Mouse (Mus musculus) cerebellum, adult 2 months (tissue): ENCODE measurements at regions not wholly inside any gene's neighbourhood (a gene's known extent, or its start where the extent isn't known, plus 50 kb on each side); places are given as distances from the start of the nearest gene placed in this dataset.

Source experiments
- DNase-seq, 2 experiments: peaks; one replicate each; pipeline ENCODE4 v3.0.0; 2021
- H3K27ac ChIP-seq: fragments of 200-500 bp; 2 replicates; pipeline ENCODE4 v1.5.1; 2012; ENCODE audit warnings: low read length, control low read depth, inconsistent platforms; ENCODE audit not compliant: insufficient read depth
- H3K27me3 ChIP-seq: fragments of 200-500 bp; 2 replicates; pipeline ENCODE4 v1.6.1; 2012; ENCODE audit warnings: inconsistent platforms, mild to moderate bottlenecking, low read length, moderate library complexity; ENCODE audit not compliant: control insufficient read depth, insufficient read depth
- H3K4me1 ChIP-seq: fragments of 200-500 bp; 2 replicates; pipeline ENCODE4 v1.6.1; 2011; ENCODE audit warnings: low read length; ENCODE audit not compliant: control insufficient read depth, insufficient read depth
- H3K4me3 ChIP-seq: fragments of 200-500 bp; replicated peaks from 2 replicates; pipeline ENCODE3; 2011; ENCODE audit warnings: mild to moderate bottlenecking, low read depth, low read length, control low read depth; ENCODE audit not compliant: insufficient read depth
- CTCF ChIP-seq: fragments of 200-500 bp; IDR thresholded peaks from 2 replicates; pipeline ENCODE4 v1.5.1; 2011; ENCODE audit warnings: low read depth, mild to moderate bottlenecking, control low read depth, low read length, moderate library complexity, borderline replicate concordance; ENCODE audit not compliant: insufficient read depth
- POLR2A ChIP-seq: fragments of 200-500 bp; IDR thresholded peaks from 2 replicates; pipeline ENCODE4 v1.6.1; 2011; ENCODE audit warnings: low read length, control low read depth, borderline replicate concordance; ENCODE audit not compliant: insufficient read depth
- WGBS: fragments of 180-500 bp; shearing (Covaris S2); methylation state at CpG from one replicate; pipeline ENCODE4 v1.1.7; 2018; 5-methylcytosine and 5-hydroxymethylcytosine counted together

GRCm38 (mm10) chr3:34837644-34838332 is 187.6 kb downstream of the Sox2 start:
- no peaks in the 10 kb centered on the region for H3K4me1 ChIP-seq
- no peaks in the 10 kb centered on the region for H3K27me3 ChIP-seq
- no peak overlapping the region for H3K4me3 ChIP-seq
- WGBS: 52% methylated on average over 11 of the region's 11 CpGs
- TF ChIP-seq CTCF: no peak
- TF ChIP-seq POLR2A: no peak
- H3K27ac ChIP-seq: no peak overlapping the region
- DNase-seq: no peak

- whole genome bisulfite sequencing: 50% methylated on average over 16 of the region's 16 CpGs
- DNase-seq: no peak
- TF ChIP-seq CTCF (no peak), POLR2A (no peak)
- Histone ChIP-seq H3K27ac (no peak overlapping the region), H3K4me3 (no peak overlapping the region), H3K27me3 (no peaks in the 10 kb centered on the region), H3K4me1 (peaks cover 4% of the 10 kb centered on the region; the same call in 1 of the 2 replicates)
These were observed 210.9 kb downstream of the Sox2 start for GRCm38 (mm10) chr3:34860877-34861649.

GRCm38 (mm10) chr3:34868698-34869409 is 218.6 kb downstream of the Sox2 start:
- Histone ChIP-seq H3K27ac (no peak overlapping the region), H3K4me3 (no peak overlapping the region), H3K4me1 (no peaks in the 10 kb centered on the region), H3K27me3 (no peaks in the 10 kb centered on the region)
- TF ChIP-seq CTCF (no peak), POLR2A (no peak)
- 70% methylated on average over 16 of the region's 16 CpGs for WGBS
- no peak for DNase-seq

GRCm38 (mm10) chr3:34869911-34870310 is 219.7 kb downstream of the Sox2 start:
- Histone ChIP-seq H3K4me3 (no peak overlapping the region), H3K27ac (no peak overlapping the region), H3K27me3 (no peaks in the 10 kb centered on the region), H3K4me1 (no peaks in the 10 kb centered on the region)
- 28% methylated on average over 6 of the region's 6 CpGs for WGBS
- DNase-seq: no peak
- no peak for TF ChIP-seq CTCF
- TF ChIP-seq POLR2A: no peak

GRCm38 (mm10) chr3:34885137-34885536 is 234.9 kb downstream of the Sox2 start:
- Histone ChIP-seq H3K27ac (no peak overlapping the region), H3K4me1 (no peaks in the 10 kb centered on the region), H3K4me3 (no peak overlapping the region), H3K27me3 (no peaks in the 10 kb centered on the region)
- 90% methylated on average over 5 of the region's 5 CpGs for WGBS
- TF ChIP-seq POLR2A (no peak), CTCF (no peak)
- DNase-seq: no peak

GRCm38 (mm10) chr3:34893381-34893780 is 243.2 kb downstream of the Sox2 start:
- DNase-seq: no peak
- no peak overlapping the region for H3K27ac ChIP-seq
- H3K27me3 ChIP-seq: no peaks in the 10 kb centered on the region
- no peak for TF ChIP-seq CTCF
- no peak for TF ChIP-seq POLR2A
- H3K4me3 ChIP-seq: no peak overlapping the region
- no peaks in the 10 kb centered on the region for H3K4me1 ChIP-seq
- 90% methylated on average over 5 of the region's 5 CpGs for whole genome bisulfite sequencing

- no peak overlapping the region for H3K4me3 ChIP-seq
- no peak overlapping the region for H3K27ac ChIP-seq
- no peak for DNase-seq
- no peak for TF ChIP-seq POLR2A
- no peak for TF ChIP-seq CTCF
- no peaks in the 10 kb centered on the region for H3K27me3 ChIP-seq
- H3K4me1 ChIP-seq: no peaks in the 10 kb centered on the region
- WGBS: 90% methylated on average over 8 of the region's 8 CpGs
These were observed 252.9 kb downstream of the Sox2 start for GRCm38 (mm10) chr3:34903106-34903505.

- DNase-seq: no peak
- no peak overlapping the region for H3K4me3 ChIP-seq
- no peaks in the 10 kb centered on the region for H3K4me1 ChIP-seq
- TF ChIP-seq POLR2A (no peak), CTCF (no peak)
- no peak overlapping the region for H3K27ac ChIP-seq
- WGBS: 91% methylated on average over 5 of the region's 5 CpGs
- no peaks in the 10 kb centered on the region for H3K27me3 ChIP-seq
These were observed 258.3 kb downstream of the Sox2 start for GRCm38 (mm10) chr3:34908489-34908888.
